Comparison of ENCODE assay signal across 12 mouse cellular contexts in genomic region chr3:65435101-65435571, GRCm38 (mm10). TPM values are rescaled to one million over a fixed set of nuclear protein-coding genes. Genes with fewer than 3 reads are reported as not detected.
A peak's percentile ranks its signal among the peaks of the same experiment; 100 is the strongest.
DNase-seq lines count a peak whose midpoint lies in the region; ATAC-seq and TF ChIP-seq lines count a peak whose summit lies in the region.
"Had no signal": no experiment of that assay in that cellular context is flagged by ENCODE, and none has a peak within 500 bp of the region (broad histone marks: within the 10 kb centered on the region; RNA-seq: fewer than 3 reads in every experiment).

No protein-coding gene starts in this region.

- no peak for ATAC-seq in midbrain, embryonic 11.5 days (ENCODE audit: low FRiP score)
- ATAC-seq in midbrain, postnatal 0 days (ENCODE audit: low FRiP score): no peak
- ATAC-seq in granulocyte monocyte progenitor cell, adult 5-6 weeks (replicated peaks; ENCODE audit: poor library complexity, severe bottlenecking): peak; percentile 80

- DNase-seq in midbrain, embryonic 11.5 days (ENCODE audit: low spot score, missing footprints): peak; percentile 45
- no peak for DNase-seq in midbrain, postnatal 0 days (ENCODE audit: low spot score)
- peak; percentile 75 for DNase-seq in MEL-GATA-1-ER (ENCODE audit: extremely low read depth, low read depth)
- DNase-seq in left cerebral cortex, adult 11 months (ENCODE audit: low spot score): no peak
- DNase-seq in layer of hippocampus, postnatal 36 days: no peak
- no peak for DNase-seq in spleen, adult 12 weeks (ENCODE audit: low spot score)
- DNase-seq: heart, postnatal 14 days; spleen, adult 18-20 months; thymus, adult 18-20 months had no signal

- H3K36me3 ChIP-seq in midbrain, embryonic 11.5 days (ENCODE audit: control insufficient read depth, insufficient read depth, low read length): no peaks in the 10 kb centered on the region
- no peaks in the 10 kb centered on the region for H3K36me3 ChIP-seq in midbrain, postnatal 0 days (ENCODE audit: insufficient read depth, low read length)
- H3K36me3 ChIP-seq: liver, embryonic 15.5 days; midbrain, embryonic 10.5 days had no signal

- H3K9me3 ChIP-seq in midbrain, embryonic 11.5 days (ENCODE audit: control insufficient read depth, low read length): no peaks in the 10 kb centered on the region
- H3K9me3 ChIP-seq in midbrain, postnatal 0 days (ENCODE audit: low read length): no peaks in the 10 kb centered on the region
- H3K9me3 ChIP-seq: liver, embryonic 15.5 days; midbrain, embryonic 10.5 days had no signal

- WGBS in midbrain, embryonic 11.5 days: 87% methylated on average over 11 of the region's 11 CpGs
- 79% methylated on average over 11 of the region's 11 CpGs for WGBS in midbrain, postnatal 0 days

- no peak overlapping the region for H3K4me2 ChIP-seq in midbrain, embryonic 11.5 days
- H3K4me2 ChIP-seq in midbrain, postnatal 0 days (ENCODE audit: low read depth, low read length, poor library complexity, severe bottlenecking): no peak overlapping the region
- H3K4me2 ChIP-seq: liver, embryonic 15.5 days had no signal

- no peaks in the 10 kb centered on the region for H3K27me3 ChIP-seq in midbrain, embryonic 11.5 days (ENCODE audit: control insufficient read depth, insufficient read depth, low read length)
- H3K27me3 ChIP-seq in midbrain, postnatal 0 days (ENCODE audit: insufficient read depth, low read length): no peaks in the 10 kb centered on the region
- H3K27me3 ChIP-seq: liver, embryonic 15.5 days had no signal

- H3K4me1 ChIP-seq in midbrain, embryonic 11.5 days (ENCODE audit: control insufficient read depth, insufficient read depth, low read length): no peaks in the 10 kb centered on the region
- H3K4me1 ChIP-seq in midbrain, postnatal 0 days (ENCODE audit: insufficient read depth, low read length): no peaks in the 10 kb centered on the region
- H3K4me1 ChIP-seq: liver, embryonic 15.5 days; midbrain, embryonic 10.5 days had no signal

- no peak overlapping the region for H3K4me3 ChIP-seq in midbrain, embryonic 11.5 days (ENCODE audit: low read depth, low read length)
- no peak overlapping the region for H3K4me3 ChIP-seq in midbrain, postnatal 0 days (ENCODE audit: low read depth, low read length)
- H3K4me3 ChIP-seq: liver, embryonic 15.5 days; midbrain, embryonic 10.5 days had no signal

- no peak overlapping the region for H3K27ac ChIP-seq in midbrain, embryonic 11.5 days (ENCODE audit: low read depth, low read length)
- H3K27ac ChIP-seq in midbrain, postnatal 0 days (ENCODE audit: low read depth, low read length): no peak overlapping the region
- H3K27ac ChIP-seq: liver, embryonic 15.5 days; midbrain, embryonic 10.5 days had no signal

- no peak for TF ChIP-seq CTCF in midbrain, postnatal 0 days (IDR thresholded peaks at IDR 0.05)

- no peak overlapping the region for H3K9ac ChIP-seq in midbrain, embryonic 11.5 days (ENCODE audit: low read length)
- no peak overlapping the region for H3K9ac ChIP-seq in midbrain, postnatal 0 days (replicated peaks; ENCODE audit: low read length, poor library complexity, severe bottlenecking)
- H3K9ac ChIP-seq: liver, embryonic 15.5 days had no signal

RNA-seq across cellular contexts. Expression of gene Ssr3, which starts 42.7 kb away (rescaled TPM):
- polyA plus RNA-seq in midbrain, embryonic 11.5 days (2014; fragmentation: Nextera tagmentation; extraction: Ambion mirVana): 295 and 322 TPM in 2 replicates
- total RNA-seq in midbrain, postnatal 0 days (2014; rRNA removed): 140 and 187 TPM in 2 replicates
- polyA plus RNA-seq in midbrain, postnatal 0 days (2015; fragmentation: Nextera tagmentation; extraction: Ambion mirVana): 147 and 151 TPM in 2 replicates
- total RNA-seq in granulocyte monocyte progenitor cell, adult 5-6 weeks (2014; fragmentation: Nextera tagmentation): 316 and 354 TPM in 2 replicates
- total RNA-seq in granulocyte monocyte progenitor cell, adult 5-6 weeks (2017): 429 and 473 TPM in 2 replicates
- 100 to 1,000 TPM; 115 to 118 TPM for total RNA-seq in layer of hippocampus, postnatal 36 days (2021)

Comparison
In these comparisons a context has a peak if more than half of its experiments do, and no peak if none do; other contexts are left out.
1. DNase-seq: peak in midbrain, embryonic 11.5 days (single experiment) and MEL-GATA-1-ER (single experiment); none in midbrain, postnatal 0 days (single experiment), left cerebral cortex, adult 11 months (single experiment), layer of hippocampus, postnatal 36 days (0 of 2) and spleen, adult 12 weeks (single experiment).